Mouse (Mus musculus): ENCODE results near the gene Arhgap17. TPM values are rescaled to one million over a fixed set of nuclear protein-coding genes. Genes with fewer than 3 reads are reported as not detected.
A peak's percentile ranks its signal among the peaks of the same experiment; 100 is the strongest.

The Arhgap17 gene
- total and polyA plus RNA-seq, 3 experiments = 6.7 to 56.1 (median 7.4) TPM

DNA sequence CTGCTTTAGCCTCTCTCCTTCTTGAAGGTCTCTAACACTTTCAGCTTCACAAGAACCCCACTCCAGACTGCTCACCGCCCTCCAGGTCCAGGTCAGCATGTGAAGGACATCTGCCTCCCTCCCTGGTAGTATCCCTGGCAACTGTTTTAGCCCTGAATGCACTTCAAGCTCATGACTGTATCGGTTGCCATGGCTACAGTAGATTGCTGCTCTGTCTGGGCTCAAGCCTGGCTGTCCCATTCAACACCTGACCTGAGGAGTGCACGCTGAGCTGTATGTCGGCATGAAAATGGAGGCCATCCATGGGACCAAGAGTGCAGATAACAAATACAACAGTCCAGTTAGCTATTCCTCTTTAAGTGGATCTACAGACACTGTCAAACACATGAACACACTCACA lies 131.1 kb downstream of the Arhgap17 start:
- no peak overlapping the region for H3K27ac ChIP-seq (ENCODE audit: insufficient read depth, low read depth)
- no peak overlapping the region for H3K9ac ChIP-seq (ENCODE audit: insufficient read depth, low read depth)
- no peak overlapping the region for H3K4me2 ChIP-seq (ENCODE audit: insufficient read depth, low read depth, poor library complexity, severe bottlenecking)
- H3K9me3 ChIP-seq (replicated peaks; ENCODE audit: low read length) = no peaks in the 10 kb centered on the region
- no peaks in the 10 kb centered on the region for H3K79me2 ChIP-seq (replicated peaks; ENCODE audit: control insufficient read depth, extremely low read depth, insufficient read depth, poor library complexity, severe bottlenecking)
- H3K4me1 ChIP-seq (ENCODE audit: control insufficient read depth in 1 of 2, insufficient read depth in 2 of 2) = 0 out of 4 replicates have a peak, but pooled peaks cover 0 to 2% of the 10 kb centered on the region in 2 experiments
- in situ Hi-C loops (cut with MboI; ENCODE audit: low pct_ligation_motif_present, low pct_unique_long_range_greater_than_20kb, low sequenced_read_pairs) (no loop called here), dilution Hi-C loops (cut with MboI; ENCODE audit: extremely low pct_ligation_motif_present, extremely low pct_unique_long_range_greater_than_20kb, low sequenced_read_pairs) (no loop called here)
- DNase-seq (ENCODE audit: extremely low read depth) = no peak
- H3K27me3 ChIP-seq (replicated peaks) = no peaks in the 10 kb centered on the region
- TF ChIP-seq ZNF384 (IDR thresholded peaks at IDR 0.05; ENCODE audit: low read depth, low read length) (no peak), ETS1 (conservative IDR thresholded peaks at IDR 0.05; ENCODE audit: low read depth, low read length) (no peak), USF1 (IDR thresholded peaks at IDR 0.05; ENCODE audit: low read depth, low read length) (no peak)
- H3K4me3 ChIP-seq (replicated peaks in 1 of 3; ENCODE audit: low read depth in 2 of 3, low read length in 2 of 3, poor library complexity in 1 of 3) = no peak overlapping the region
- no peaks in the 10 kb centered on the region for H3K36me3 ChIP-seq (replicated peaks in 1 of 2; ENCODE audit: control insufficient read depth in 1 of 2, insufficient read depth in 1 of 2, low read length in 1 of 2)

DNA sequence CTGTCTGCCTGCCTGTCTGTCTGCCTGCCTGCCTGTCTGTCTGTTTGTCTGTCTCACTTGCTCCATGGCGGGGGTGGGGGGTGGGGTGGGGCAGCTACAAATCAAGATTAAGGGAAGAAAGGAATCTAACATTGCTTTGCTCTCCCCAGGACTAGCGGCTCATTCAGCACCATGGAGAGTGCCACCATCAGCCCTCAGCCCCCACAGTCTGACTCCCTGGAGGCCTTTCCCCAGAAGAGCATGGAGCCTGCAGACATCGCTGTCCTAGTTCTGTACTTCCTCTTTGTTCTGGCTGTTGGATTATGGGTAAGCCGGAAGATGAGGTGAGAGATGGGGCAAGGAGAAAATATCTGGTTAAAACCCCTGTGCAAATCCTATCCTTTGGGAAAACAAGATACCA lies 134.3 kb downstream of the Arhgap17 start:
- no peak overlapping the region for H3K27ac ChIP-seq (ENCODE audit: insufficient read depth, low read depth)
- no peak overlapping the region for H3K9ac ChIP-seq (ENCODE audit: insufficient read depth, low read depth)
- in situ Hi-C loops (cut with MboI; ENCODE audit: low pct_ligation_motif_present, low pct_unique_long_range_greater_than_20kb, low sequenced_read_pairs) = no loop called here
- dilution Hi-C loops (cut with MboI; ENCODE audit: extremely low pct_ligation_motif_present, extremely low pct_unique_long_range_greater_than_20kb, low sequenced_read_pairs) = no loop called here
- 0 out of 4 replicates have a peak, but pooled peaks cover 0 to 2% of the 10 kb centered on the region in 2 experiments for H3K4me1 ChIP-seq (ENCODE audit: control insufficient read depth in 1 of 2, insufficient read depth in 2 of 2)
- no peaks in the 10 kb centered on the region for H3K36me3 ChIP-seq (replicated peaks in 1 of 2; ENCODE audit: control insufficient read depth in 1 of 2, insufficient read depth in 1 of 2, low read length in 1 of 2)
- TF ChIP-seq RCOR1 (conservative IDR thresholded peaks at IDR 0.05; ENCODE audit: low read depth, low read length) = no peak
- no peak for TF ChIP-seq JUND (conservative IDR thresholded peaks at IDR 0.05; ENCODE audit: low read depth, low read length)
- no peak for TF ChIP-seq CTCF (conservative IDR thresholded peaks at IDR 0.05 in 1 of 2, IDR thresholded peaks at IDR 0.05 in 1 of 2; ENCODE audit: low read depth in 2 of 2, low read length in 2 of 2)
- TF ChIP-seq MYC (IDR thresholded peaks at IDR 0.05; ENCODE audit: low read depth, low read length) = no peak
- TF ChIP-seq MXI1 (IDR thresholded peaks at IDR 0.05; ENCODE audit: low read depth, low read length) = 0 out of 2 replicates have a peak, but pooled peaks have one; percentile 24
- TF ChIP-seq ZC3H11A (IDR thresholded peaks at IDR 0.05; ENCODE audit: low read depth, low read length) = no peak
- no peak for TF ChIP-seq ZMIZ1 (IDR thresholded peaks at IDR 0.05; ENCODE audit: low read depth, low read length)
- no peak for TF ChIP-seq NRF1 (IDR thresholded peaks at IDR 0.05; ENCODE audit: low read depth, low read length)
- TF ChIP-seq MAX (IDR thresholded peaks at IDR 0.05; ENCODE audit: low read length) = no peak
- no peak for TF ChIP-seq ZKSCAN1 (IDR thresholded peaks at IDR 0.05; ENCODE audit: borderline replicate concordance, low read depth, low read length)
- peak; percentile 47; the same call in 1 of the 2 replicates for TF ChIP-seq ELF1 (IDR thresholded peaks at IDR 0.05; ENCODE audit: low read depth, low read length)
- TF ChIP-seq TCF12 (IDR thresholded peaks at IDR 0.05; ENCODE audit: low read depth, low read length) = no peak
- peaks cover 2% of the 10 kb centered on the region for H3K27me3 ChIP-seq (replicated peaks)
- H3K9me3 ChIP-seq (replicated peaks; ENCODE audit: low read length) = no peaks in the 10 kb centered on the region
- H3K79me2 ChIP-seq (replicated peaks; ENCODE audit: control insufficient read depth, extremely low read depth, insufficient read depth, poor library complexity, severe bottlenecking) = no peaks in the 10 kb centered on the region
- H3K4me3 ChIP-seq (replicated peaks in 1 of 3; ENCODE audit: low read depth in 2 of 3, low read length in 2 of 3, poor library complexity in 1 of 3) = no peak overlapping the region
- DNase-seq (ENCODE audit: extremely low read depth) = peak; percentile 61
- H3K4me2 ChIP-seq (ENCODE audit: insufficient read depth, low read depth, poor library complexity, severe bottlenecking) = no peak overlapping the region

Other genes with a start within 250 kb of the Arhgap17 start
- gene Tnrc6a, start 246.0 kb downstream of the Arhgap17 start, total RNA-seq (2012; rRNA removed) = 20.1 and 23.8 TPM in 2 replicates
- 13.5 and 16.3 TPM in 2 replicates for gene Tnrc6a, start 246.0 kb downstream of the Arhgap17 start, total RNA-seq (2014; rRNA removed)
- 48.0 and 62.0 TPM in 2 replicates for gene Tnrc6a, start 246.0 kb downstream of the Arhgap17 start, polyA plus RNA-seq (2012; ENCODE audit: insufficient read length, low read depth)
- gene Slc5a11, start 155.1 kb downstream of the Arhgap17 start, total RNA-seq (2012; rRNA removed) = 0.21 and 1.2 TPM in 2 replicates
- 0.38 and 0.43 TPM in 2 replicates for gene Slc5a11, start 155.1 kb downstream of the Arhgap17 start, total RNA-seq (2014; rRNA removed)
- 0.80 and 1.3 TPM in 2 replicates for gene Slc5a11, start 155.1 kb downstream of the Arhgap17 start, polyA plus RNA-seq (2012; ENCODE audit: insufficient read length, low read depth)
- gene Lcmt1, start 131 bp downstream of the Arhgap17 start, total RNA-seq (2012; rRNA removed) = 26.4 and 27.6 TPM in 2 replicates
- gene Lcmt1, start 131 bp downstream of the Arhgap17 start, total RNA-seq (2014; rRNA removed) = 34.8 and 38.0 TPM in 2 replicates
- 26.4 and 28.6 TPM in 2 replicates for gene Lcmt1, start 131 bp downstream of the Arhgap17 start, polyA plus RNA-seq (2012; ENCODE audit: insufficient read length, low read depth)
- gene Aqp8, start 92.4 kb upstream of the Arhgap17 start, total RNA-seq (2012; rRNA removed) = not detected in 2 replicates
- not detected in 2 replicates for gene Aqp8, start 92.4 kb upstream of the Arhgap17 start, total RNA-seq (2014; rRNA removed)
- gene Aqp8, start 92.4 kb upstream of the Arhgap17 start, polyA plus RNA-seq (2012; ENCODE audit: insufficient read length, low read depth) = not detected in 2 replicates
- not detected in 2 replicates for gene Zkscan2, start 130.5 kb upstream of the Arhgap17 start, total RNA-seq (2012; rRNA removed)
- not detected in 2 replicates for gene Zkscan2, start 130.5 kb upstream of the Arhgap17 start, total RNA-seq (2014; rRNA removed)
- not detected in 2 replicates for gene Zkscan2, start 130.5 kb upstream of the Arhgap17 start, polyA plus RNA-seq (2012; ENCODE audit: insufficient read length, low read depth)

Data from CH12.LX (cell line).